Mouse (Mus musculus) ES-E14 (cell line): ENCODE measurements around the gene Fibp. TPM values are rescaled to one million over a fixed set of nuclear protein-coding genes. Genes with fewer than 3 reads are reported as not detected.

Source experiments
- DNase-seq: peaks from one replicate; pipeline ENCODE4 v3.0.0-alpha.2; 2013; ENCODE audit warnings: low read depth, low spot score
- H3K27ac ChIP-seq: 2 replicates; pipeline ENCODE4 v1.5.1; 2012; ENCODE audit warnings: low read depth, mild to moderate bottlenecking, low read length, moderate library complexity, mixed read lengths; ENCODE audit not compliant: poor library complexity, insufficient read depth, severe bottlenecking
- H3K36me3 ChIP-seq: 2 replicates; pipeline ENCODE4 v1.6.1; 2012; ENCODE audit warnings: mild to moderate bottlenecking, low read length, moderate library complexity, mixed read lengths; ENCODE audit not compliant: control insufficient read depth, poor library complexity, insufficient read depth, severe bottlenecking
- H3K4me1 ChIP-seq, 2 experiments: fragments of 150-350 bp in 1 of 2; sonication (generic) in 1 of 2; 2 replicates each; pipeline ENCODE4 v1.6.1; 2012; ENCODE audit warnings: low read length in 2 of 2, mild to moderate bottlenecking in 1 of 2, mixed read lengths in 1 of 2; ENCODE audit not compliant: control insufficient read depth in 2 of 2, insufficient read depth in 2 of 2, poor library complexity in 1 of 2
- H3K4me3 ChIP-seq, 2 experiments: fragments of 150-350 bp in 1 of 2; sonication (generic) in 1 of 2; 2 replicates each; pipeline ENCODE4 v1.5.1; 2012; ENCODE audit warnings: low read length in 2 of 2, low read depth in 1 of 2, mild to moderate bottlenecking in 1 of 2, mixed read lengths in 1 of 2; ENCODE audit not compliant: insufficient read depth in 1 of 2, poor library complexity in 1 of 2, severe bottlenecking in 1 of 2
- H3K9ac ChIP-seq: 2 replicates; pipeline ENCODE4 v1.6.1; 2012; ENCODE audit warnings: low read depth, mild to moderate bottlenecking, low read length, mixed read lengths; ENCODE audit not compliant: poor library complexity, insufficient read depth, severe bottlenecking
- H3K9me3 ChIP-seq: fragments of 150-350 bp; sonication (generic); 2 replicates; pipeline ENCODE4 v1.6.1; 2012; ENCODE audit warnings: low read depth, mild to moderate bottlenecking, low read length; ENCODE audit not compliant: control insufficient read depth, insufficient read depth
- CHD2 ChIP-seq: IDR thresholded peaks from 2 replicates; pipeline ENCODE4 v1.6.1; 2014; ENCODE audit warnings: mild to moderate bottlenecking, low read depth, low read length, inconsistent platforms
- HCFC1 ChIP-seq: IDR thresholded peaks from 2 replicates; pipeline ENCODE4 v1.6.1; 2012; ENCODE audit warnings: low read length, inconsistent platforms, borderline replicate concordance; ENCODE audit not compliant: insufficient read depth
- MAFK ChIP-seq: IDR thresholded peaks from 2 replicates; pipeline ENCODE4 v1.6.1; 2014; ENCODE audit warnings: mild to moderate bottlenecking, low read depth, low read length, inconsistent platforms; ENCODE audit not compliant: insufficient read depth
- ZC3H11A ChIP-seq: IDR thresholded peaks from 2 replicates; pipeline ENCODE4 v1.6.1; 2012; ENCODE audit warnings: low read depth, mild to moderate bottlenecking, inconsistent platforms, low read length, borderline replicate concordance
- ZNF384 ChIP-seq: IDR thresholded peaks from 2 replicates; pipeline ENCODE4 v1.6.1; 2012; ENCODE audit warnings: low read depth, low read length, inconsistent platforms
- in situ Hi-C, 2 experiments: fragments of 600-800 bp; cut with MboI; formaldehyde crosslinking; loops; one replicate each; pipeline ENCODE4 v1.15.1; 2025; ENCODE audit warnings: low sequenced_read_pairs in 2 of 2, inconsistent platforms in 1 of 2; ENCODE audit not compliant: unreplicated experiment in 2 of 2
- total RNA-seq: library from RNA; depleted of rRNA; stranded (reverse); fragments of 300-350 nt; gene quantifications from 2 replicates; pipeline ENCODE4 v1.2.3, GENCODE M21; 2012

Gene Fibp
- total RNA-seq, 1 experiment = 52.4 TPM

DNA sequence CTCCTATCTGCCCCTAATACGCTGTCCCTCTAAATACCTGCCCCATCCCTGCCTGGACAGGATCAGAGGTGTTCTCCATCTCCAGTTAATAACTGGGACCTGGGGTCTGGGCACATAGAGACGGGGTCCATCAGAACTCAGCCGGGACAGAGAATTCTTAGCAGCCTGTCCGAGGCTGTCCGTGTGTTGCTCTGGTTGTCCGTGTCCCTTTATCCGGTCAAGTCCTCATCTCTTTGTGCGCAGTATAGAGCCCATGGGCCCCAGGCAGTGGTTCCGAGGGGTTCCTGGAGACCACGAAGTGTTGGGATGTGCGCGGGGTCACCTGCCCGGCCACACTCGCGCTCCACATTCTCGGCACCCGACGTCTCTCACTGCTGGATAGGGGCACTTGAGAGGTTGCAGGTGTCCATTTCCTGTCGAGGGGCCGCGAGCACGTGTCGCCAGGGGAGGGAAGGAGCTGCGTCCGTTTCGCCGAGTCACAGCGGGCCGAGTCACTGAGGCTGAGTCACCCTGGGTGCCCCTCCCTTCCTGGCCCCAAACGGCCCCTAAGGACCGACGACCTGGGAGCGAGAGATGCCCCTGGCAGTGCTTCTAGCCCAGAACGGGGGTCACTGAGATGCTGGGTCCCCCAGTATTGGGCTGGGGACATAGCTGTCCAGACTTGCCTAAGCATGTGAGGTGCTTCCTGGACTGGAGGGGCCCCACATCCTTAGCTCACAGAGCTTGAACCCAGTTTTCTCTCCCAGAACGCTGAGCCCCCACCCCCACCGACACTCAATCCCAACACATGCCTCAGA, 11.9 kb upstream of the Fibp start:
- Histone ChIP-seq H3K4me1 (peaks cover 0 to 3% of the 10 kb centered on the region in 2 experiments; a peak in 1 of 4 replicates), H3K9me3 (no peaks in the 10 kb centered on the region), H3K36me3 (no peaks in the 10 kb centered on the region), H3K27ac (no peak overlapping the region), H3K4me3 (peak overlapping the region; percentile 71 to 77), H3K9ac (no peak overlapping the region)
- TF ChIP-seq MAFK = peak; percentile 75
- no peak for TF ChIP-seq ZC3H11A
- DNase-seq = no peak
- in situ Hi-C loops = no loop called here

- in situ Hi-C loops = no loop called here
- Histone ChIP-seq H3K9ac (no peak overlapping the region), H3K27ac (no peak overlapping the region), H3K36me3 (0 out of 2 replicates have a peak, but pooled peaks cover 5% of the 10 kb centered on the region), H3K4me3 (no peak overlapping the region), H3K4me1 (peaks cover 0 to 3% of the 10 kb centered on the region in 2 experiments; a peak in 1 of 4 replicates), H3K9me3 (no peaks in the 10 kb centered on the region)
- DNase-seq = no peak
- TF ChIP-seq HCFC1 (no peak), ZNF384 (no peak), CHD2 (no peak), ZC3H11A (no peak), MAFK (no peak)
Measured at GRCm38 (mm10) chr19:5449673-5450072, 10.7 kb upstream of the Fibp start.

DNA sequence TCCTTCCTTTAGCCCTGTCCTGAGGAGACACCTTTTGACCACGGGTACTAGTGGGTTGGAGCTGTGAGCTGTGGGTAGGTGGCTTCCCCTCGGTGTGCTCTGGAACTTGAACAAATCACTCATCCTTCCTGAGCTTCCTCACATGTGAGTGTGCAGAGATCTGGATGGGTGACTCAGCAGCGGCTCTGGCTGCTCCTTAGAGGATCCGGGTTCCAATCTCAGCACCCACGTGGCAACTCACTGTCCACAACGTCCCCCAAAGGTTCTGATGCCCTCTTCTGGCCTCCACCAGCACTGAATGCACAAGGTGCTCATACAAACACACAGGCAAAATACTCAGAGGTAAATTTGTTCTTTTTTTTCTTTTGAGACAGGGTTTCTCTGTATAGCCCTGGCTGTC, 8.6 kb upstream of the Fibp start:
- Histone ChIP-seq H3K4me1 (peaks cover 2 to 11% of the 10 kb centered on the region in 2 experiments; a peak in 3 of 4 replicates), H3K36me3 (0 out of 2 replicates have a peak, but pooled peaks cover 5% of the 10 kb centered on the region), H3K27ac (no peak overlapping the region), H3K9ac (no peak overlapping the region), H3K4me3 (no peak overlapping the region), H3K9me3 (no peaks in the 10 kb centered on the region)
- in situ Hi-C loops = no loop called here
- DNase-seq = no peak
- TF ChIP-seq MAFK (no peak), ZNF384 (no peak), ZC3H11A (no peak), HCFC1 (no peak), CHD2 (no peak)

- H3K4me1 ChIP-seq = peaks cover 2 to 9% of the 10 kb centered on the region in 2 experiments; a peak in 3 of 4 replicates
- H3K27ac ChIP-seq = no peak overlapping the region
- H3K36me3 ChIP-seq = 0 out of 2 replicates have a peak, but pooled peaks cover 5% of the 10 kb centered on the region
- DNase-seq = no peak
- in situ Hi-C loops = no loop called here
- TF ChIP-seq MAFK = no peak
- no peak for TF ChIP-seq ZC3H11A
- H3K9me3 ChIP-seq = no peaks in the 10 kb centered on the region
- no peak overlapping the region for H3K9ac ChIP-seq
- H3K4me3 ChIP-seq = peak overlapping the region; percentile 1 to 22; a peak in 1 of 4 replicates
Measured at GRCm38 (mm10) chr19:5455037-5455436, 5.4 kb upstream of the Fibp start.

DNA sequence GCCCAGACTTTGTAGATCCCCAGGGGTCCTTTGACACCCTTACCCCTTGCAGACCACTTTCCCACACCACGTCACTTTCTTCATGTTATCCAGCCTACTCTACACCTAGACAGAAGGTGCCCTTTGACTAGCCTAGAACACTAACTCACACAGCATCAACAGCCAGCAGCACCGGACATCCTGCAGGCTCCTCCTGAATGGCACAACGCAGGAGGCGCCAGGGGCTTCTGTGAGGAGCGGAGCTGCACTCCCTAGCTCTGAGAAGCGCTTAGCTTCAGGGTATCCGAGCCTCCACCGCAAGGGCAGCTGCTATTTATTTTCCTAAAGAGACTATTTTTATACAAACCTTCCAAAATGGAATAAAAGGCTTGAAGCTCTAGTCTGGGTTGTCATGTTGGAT, 4.8 kb upstream of the Fibp start:
- H3K27ac ChIP-seq = no peak overlapping the region

More for the DNA sequence above, 4.8 kb upstream of the Fibp start:
- Histone ChIP-seq H3K9ac (peak overlapping the region; percentile 81; the same call in 1 of the 2 replicates), H3K36me3 (0 out of 2 replicates have a peak, but pooled peaks cover 5% of the 10 kb centered on the region), H3K4me1 (peaks cover 2 to 9% of the 10 kb centered on the region in 2 experiments; a peak in 3 of 4 replicates), H3K4me3 (peak overlapping the region; percentile 77 to 96; a peak in 3 of 4 replicates), H3K9me3 (no peaks in the 10 kb centered on the region)
- no peak for DNase-seq
- in situ Hi-C loops = no loop called here
- TF ChIP-seq CHD2 (no peak), ZC3H11A (no peak), ZNF384 (no peak), MAFK (no peak), HCFC1 (no peak)
